Mouse (Mus musculus) hindbrain, postnatal 0 days (tissue): ENCODE measurements at regions not wholly inside any gene's neighbourhood (a gene's known extent, or its start where the extent isn't known, plus 50 kb on each side); places are given as distances from the start of the nearest gene placed in this dataset.

Experiments used
- ATAC-seq: fragments of 200-750 bp; cut with Nextera tagmentation; 2 replicates; pipeline ENCODE4 v1.8.0; 2017; ENCODE audit warnings: mild to moderate bottlenecking, moderate TSS enrichment, moderate library complexity
- DNase-seq: peaks from one replicate; pipeline ENCODE4 v3.0.0-alpha.2; 2015; ENCODE audit warnings: low spot score
- H3K27ac ChIP-seq: fragments of 300-500 bp; sonication (generic); 2 replicates; pipeline ENCODE4 v1.5.1; 2014; ENCODE audit warnings: mild to moderate bottlenecking
- H3K27me3 ChIP-seq: fragments of 300-500 bp; sonication (generic); 2 replicates; pipeline ENCODE4 v1.6.1; 2014; ENCODE audit warnings: low read length, mixed read lengths; ENCODE audit not compliant: insufficient read depth
- H3K36me3 ChIP-seq: fragments of 300-500 bp; sonication (generic); 2 replicates; pipeline ENCODE4 v1.6.1; 2014; ENCODE audit warnings: low read length, mixed read lengths; ENCODE audit not compliant: insufficient read depth
- H3K4me1 ChIP-seq: fragments of 300-500 bp; sonication (generic); 2 replicates; pipeline ENCODE4 v1.6.1; 2014; ENCODE audit warnings: antibody characterized with exemption, low read length, mixed read lengths; ENCODE audit not compliant: insufficient read depth
- H3K4me2 ChIP-seq: fragments of 300-500 bp; sonication (generic); 2 replicates; pipeline ENCODE4 v1.6.1; 2014; ENCODE audit warnings: low read depth, mild to moderate bottlenecking, low read length, moderate library complexity, mixed read lengths
- H3K4me3 ChIP-seq: fragments of 300-500 bp; sonication (generic); 2 replicates; pipeline ENCODE4 v1.5.1; 2014; ENCODE audit warnings: low read length
- H3K9ac ChIP-seq: fragments of 300-500 bp; sonication (generic); replicated peaks from 2 replicates; pipeline ENCODE4 v1.6.1; 2014; ENCODE audit warnings: mild to moderate bottlenecking, low read length, moderate library complexity, mixed read lengths
- H3K9me3 ChIP-seq: fragments of 300-500 bp; sonication (generic); 2 replicates; pipeline ENCODE4 v1.6.1; 2016; ENCODE audit warnings: low read length, mixed read lengths
- CTCF ChIP-seq: IDR thresholded peaks from 2 replicates; pipeline ENCODE4 v1.5.1; 2016; ENCODE audit warnings: antibody characterized with exemption, control low read depth, low read depth
- WGBS: fragments of 180-500 bp; shearing (Covaris S2); extraction: QIAGEN DNeasy Blood & Tissue Kit; methylation state at CpG from one replicate; pipeline ENCODE4 v1.1.7; 2014; 5-methylcytosine and 5-hydroxymethylcytosine counted together

DNA sequence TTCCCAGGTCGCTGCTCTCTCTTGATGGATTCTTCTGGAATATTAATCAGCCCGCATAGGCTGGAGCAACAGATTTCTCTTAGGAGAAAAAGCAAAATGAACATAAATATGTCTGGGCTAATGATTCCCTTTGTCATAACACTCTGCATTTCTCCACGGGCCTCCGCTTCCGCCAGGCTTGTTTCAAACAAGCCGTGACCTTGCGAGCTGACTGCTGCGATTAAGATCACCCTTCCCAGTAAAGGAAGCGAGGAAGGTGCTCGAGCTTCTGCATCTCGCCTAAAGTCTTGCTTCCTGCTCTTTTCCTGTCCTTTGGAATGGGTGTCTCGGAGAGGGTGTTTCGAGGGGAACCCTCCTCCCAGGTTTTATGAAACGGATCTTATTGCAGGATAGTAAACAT, 216.3 kb upstream of the Tle3 start:
- ATAC-seq: no peak
- TF ChIP-seq CTCF: no peak
- H3K4me3 ChIP-seq: no peak overlapping the region
- H3K4me2 ChIP-seq: no peak overlapping the region
- H3K27ac ChIP-seq: no peak overlapping the region
- DNase-seq: no peak
- H3K9me3 ChIP-seq: no peaks in the 10 kb centered on the region
- H3K9ac ChIP-seq: no peak overlapping the region
- WGBS: 55% methylated on average over 14 of the region's 14 CpGs
- H3K4me1 ChIP-seq: no peaks in the 10 kb centered on the region
- H3K36me3 ChIP-seq: no peaks in the 10 kb centered on the region
- H3K27me3 ChIP-seq: no peaks in the 10 kb centered on the region

DNA sequence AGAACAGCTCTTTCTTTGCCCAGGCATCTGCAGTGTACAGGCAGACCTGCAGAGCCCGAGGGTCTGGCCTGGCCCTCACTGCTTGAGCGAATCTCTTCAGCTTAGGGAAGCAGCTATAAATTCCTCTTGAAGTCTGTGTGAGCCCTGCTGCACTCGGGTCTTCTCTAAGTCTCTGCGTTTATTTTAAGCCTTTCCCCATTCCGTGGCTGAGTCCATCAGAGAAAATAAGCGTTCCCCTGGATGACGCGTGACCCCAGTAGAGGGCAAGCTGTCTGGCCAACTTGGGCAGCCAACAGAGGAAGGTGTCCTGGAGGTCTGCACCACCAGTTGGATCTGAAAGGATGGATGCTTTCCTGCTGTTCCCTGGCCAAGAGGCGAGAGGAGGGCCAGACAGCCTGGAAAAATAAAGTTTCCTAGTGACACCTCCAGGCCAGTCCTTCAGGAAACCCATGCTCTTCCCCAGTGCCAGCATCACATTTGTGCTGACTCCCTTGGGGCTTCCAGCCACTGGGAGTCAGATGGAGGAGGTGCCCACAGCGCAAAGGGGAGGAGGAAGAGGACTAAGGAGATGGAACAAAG, 213.9 kb upstream of the Tle3 start:
- Histone ChIP-seq H3K4me2 (no peak overlapping the region), H3K9me3 (no peaks in the 10 kb centered on the region), H3K36me3 (no peaks in the 10 kb centered on the region), H3K9ac (no peak overlapping the region), H3K27ac (no peak overlapping the region), H3K4me1 (no peaks in the 10 kb centered on the region), H3K4me3 (no peak overlapping the region), H3K27me3 (no peaks in the 10 kb centered on the region)
- no peak for TF ChIP-seq CTCF
- DNase-seq (no peak), ATAC-seq (no peak)
- WGBS: 53% methylated on average over 10 of the region's 10 CpGs

DNA sequence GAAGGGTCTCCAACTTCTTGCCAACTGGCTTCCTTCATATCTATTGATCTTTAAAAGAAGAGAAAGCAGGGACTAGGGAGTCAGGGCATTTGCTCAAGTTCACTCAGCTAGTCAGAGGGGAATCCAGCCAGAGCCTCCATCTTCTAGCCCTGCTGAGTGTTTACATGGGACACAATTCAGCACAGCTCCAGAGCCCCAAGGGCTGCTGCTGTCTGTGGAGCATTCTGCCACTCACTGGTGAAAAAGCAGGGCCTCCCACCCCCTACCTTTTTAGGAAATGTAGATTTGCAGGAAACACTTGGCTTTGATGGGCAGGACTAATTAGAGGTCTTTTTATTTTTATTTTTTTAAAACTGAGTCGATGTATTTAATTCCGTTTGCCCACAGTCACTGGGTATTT, 213.0 kb upstream of the Tle3 start:
- Histone ChIP-seq H3K27me3 (no peaks in the 10 kb centered on the region), H3K9me3 (no peaks in the 10 kb centered on the region), H3K4me3 (no peak overlapping the region), H3K36me3 (no peaks in the 10 kb centered on the region), H3K4me1 (0 out of 2 replicates have a peak, but pooled peaks cover 8% of the 10 kb centered on the region), H3K27ac (no peak overlapping the region), H3K9ac (no peak overlapping the region), H3K4me2 (no peak overlapping the region)
- 65% methylated on average over 2 of the region's 2 CpGs for WGBS
- DNase-seq (no peak), ATAC-seq (no peak)
- no peak for TF ChIP-seq CTCF

DNA sequence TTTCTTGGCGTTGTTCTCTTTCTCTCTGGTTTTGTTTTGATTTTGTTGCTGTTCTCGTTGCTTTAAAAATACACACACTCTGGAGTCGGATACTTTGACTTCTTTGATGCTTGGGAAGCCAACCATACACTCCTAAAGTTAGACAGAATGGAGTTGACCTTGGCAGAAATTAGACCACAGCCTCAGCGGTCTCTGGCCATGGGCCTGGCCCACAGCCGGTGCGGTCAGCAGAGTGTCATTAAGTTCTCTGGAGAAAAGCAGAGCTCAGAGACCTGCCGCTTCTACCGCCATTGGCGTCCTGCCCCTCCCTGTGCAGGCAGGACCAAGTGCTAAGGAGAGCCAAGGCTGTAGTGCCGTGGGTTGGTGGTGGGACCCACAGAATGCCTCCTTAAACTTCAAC, 212.6 kb upstream of the Tle3 start:
- Histone ChIP-seq H3K36me3 (no peaks in the 10 kb centered on the region), H3K9me3 (no peaks in the 10 kb centered on the region), H3K4me1 (0 out of 2 replicates have a peak, but pooled peaks cover 10% of the 10 kb centered on the region), H3K4me3 (no peak overlapping the region), H3K4me2 (no peak overlapping the region), H3K27ac (no peak overlapping the region), H3K9ac (no peak overlapping the region), H3K27me3 (no peaks in the 10 kb centered on the region)
- TF ChIP-seq CTCF: no peak
- DNase-seq: no peak
- 62% methylated on average over 10 of the region's 10 CpGs for WGBS
- no peak for ATAC-seq

DNA sequence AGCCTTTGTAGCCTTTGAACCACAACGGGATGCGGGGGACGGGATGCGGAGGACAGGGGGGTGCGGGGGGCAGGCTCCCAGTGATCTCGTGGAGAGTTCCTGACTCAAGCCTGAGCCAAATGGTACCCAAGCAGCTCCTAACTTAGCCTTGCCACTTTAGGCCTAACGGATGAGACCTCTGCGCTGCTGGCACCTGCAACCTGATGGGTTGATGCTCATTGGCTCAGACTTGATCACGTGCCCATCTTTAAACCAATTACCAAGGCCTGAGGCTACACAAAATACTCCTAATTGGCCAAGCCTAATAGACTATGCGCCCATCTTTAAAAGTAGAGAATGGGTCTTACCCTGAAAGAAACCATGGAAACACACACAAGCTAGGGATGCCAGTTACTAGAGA, 209.3 kb upstream of the Tle3 start:
- Histone ChIP-seq H3K27me3 (no peaks in the 10 kb centered on the region), H3K36me3 (no peaks in the 10 kb centered on the region), H3K4me2 (no peak overlapping the region), H3K9me3 (no peaks in the 10 kb centered on the region), H3K4me1 (0 out of 2 replicates have a peak, but pooled peaks cover 10% of the 10 kb centered on the region), H3K9ac (no peak overlapping the region), H3K4me3 (no peak overlapping the region), H3K27ac (no peak overlapping the region)
- DNase-seq (no peak), ATAC-seq (peak; percentile 45; the same call in 1 of the 2 replicates)
- TF ChIP-seq CTCF: no peak
- WGBS: 89% methylated on average over 10 of the region's 10 CpGs

DNA sequence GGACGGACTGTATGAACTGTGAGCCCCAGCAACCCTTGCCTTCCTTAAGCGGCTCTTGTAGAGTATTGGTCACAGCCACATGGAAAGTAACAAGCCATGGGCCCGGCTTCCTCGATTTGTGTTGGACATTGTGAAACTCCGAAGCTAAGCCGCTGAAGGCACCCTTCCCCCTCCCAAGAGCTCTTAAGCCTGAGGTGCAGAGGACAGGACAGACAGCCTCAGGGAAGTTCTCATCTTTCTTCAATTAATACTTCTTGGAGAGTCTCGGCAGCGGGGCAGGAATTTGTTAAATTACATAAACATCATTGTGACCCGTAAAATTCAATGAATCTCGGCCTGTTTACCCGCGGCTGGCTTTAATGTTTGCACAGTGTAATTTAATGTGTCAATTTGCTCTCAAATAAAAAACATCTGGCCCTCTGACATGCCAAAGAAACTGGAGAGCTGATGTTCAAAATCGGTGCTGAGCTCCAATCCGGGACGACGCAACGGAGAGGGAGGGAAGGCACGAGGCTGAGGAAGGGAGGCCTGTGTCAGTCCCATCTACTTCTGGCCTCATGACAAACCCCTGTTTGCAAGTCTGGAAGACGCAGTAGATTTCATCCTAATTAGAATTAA, 208.4 kb upstream of the Tle3 start:
- no peaks in the 10 kb centered on the region for H3K27me3 ChIP-seq
- WGBS: 59% methylated on average over 19 of the region's 19 CpGs
- DNase-seq (no peak), ATAC-seq (no peak)
- no peak overlapping the region for H3K9ac ChIP-seq
- H3K4me2 ChIP-seq: no peak overlapping the region
- no peak overlapping the region for H3K4me3 ChIP-seq
- H3K9me3 ChIP-seq: no peaks in the 10 kb centered on the region
- H3K36me3 ChIP-seq: no peaks in the 10 kb centered on the region
- H3K27ac ChIP-seq: no peak overlapping the region
- H3K4me1 ChIP-seq: 0 out of 2 replicates have a peak, but pooled peaks cover 10% of the 10 kb centered on the region
- TF ChIP-seq CTCF: no peak
